Comparison of ENCODE assay signal across 28 mouse cellular contexts in the genomic region with DNA sequence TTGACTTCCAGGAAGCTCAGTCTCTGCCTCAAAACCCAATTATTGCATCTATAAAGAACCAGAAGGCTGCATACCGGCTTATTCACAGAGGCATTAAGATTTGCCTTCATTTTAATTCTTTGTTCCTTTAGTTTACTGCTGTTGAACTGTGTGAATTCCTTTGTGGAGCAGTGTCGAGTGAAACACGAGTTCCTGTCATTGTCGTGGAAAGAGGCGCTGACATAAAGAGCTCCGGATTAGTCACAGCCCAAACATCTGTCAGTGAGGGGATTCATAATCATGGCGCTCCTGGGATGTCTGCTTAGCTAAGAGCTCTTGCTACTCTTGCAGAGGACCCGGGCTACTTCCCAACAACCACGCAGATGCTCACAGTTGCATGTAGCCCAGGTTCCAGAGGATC. TPM values are rescaled to one million over a fixed set of nuclear protein-coding genes. Genes with fewer than 3 reads are reported as not detected.
DNase-seq lines count a peak whose midpoint lies in the region; ATAC-seq lines count a peak whose summit lies in the region.
"Had no signal": no experiment of that assay in that cellular context is flagged by ENCODE, and none has a peak within 500 bp of the region (broad histone marks: within the 10 kb centered on the region; RNA-seq: fewer than 3 reads in every experiment).

No protein-coding gene starts in this region.

- no peaks in the 10 kb centered on the region for H3K36me3 ChIP-seq in midbrain, embryonic 10.5 days
- H3K36me3 ChIP-seq in midbrain, embryonic 16.5 days (ENCODE audit: control insufficient read depth, insufficient read depth, low read length) = no peaks in the 10 kb centered on the region
- no peaks in the 10 kb centered on the region for H3K36me3 ChIP-seq in embryonic facial prominence, embryonic 14.5 days (ENCODE audit: control insufficient read depth, insufficient read depth, low read length)
- H3K36me3 ChIP-seq in midbrain, embryonic 14.5 days (ENCODE audit: control insufficient read depth, insufficient read depth, low read length) = no peaks in the 10 kb centered on the region
- H3K36me3 ChIP-seq: embryonic facial prominence, embryonic 12.5 days; forebrain, embryonic 10.5 days; forebrain, embryonic 15.5 days; heart, embryonic 13.5 days; kidney, embryonic 15.5 days; liver, embryonic 12.5 days; neural tube, embryonic 12.5 days had no signal

- no peaks in the 10 kb centered on the region for H3K27me3 ChIP-seq in midbrain, embryonic 10.5 days (ENCODE audit: low read depth, poor library complexity, severe bottlenecking)
- H3K27me3 ChIP-seq in midbrain, embryonic 16.5 days (ENCODE audit: control insufficient read depth, insufficient read depth, low read depth, low read length) = no peaks in the 10 kb centered on the region
- H3K27me3 ChIP-seq in embryonic facial prominence, embryonic 14.5 days (replicated peaks; ENCODE audit: control insufficient read depth, insufficient read depth, low read length) = no peaks in the 10 kb centered on the region
- H3K27me3 ChIP-seq in midbrain, embryonic 14.5 days (ENCODE audit: control insufficient read depth, insufficient read depth, low read length) = no peaks in the 10 kb centered on the region
- H3K27me3 ChIP-seq: embryonic facial prominence, embryonic 12.5 days; forebrain, embryonic 15.5 days; heart, embryonic 13.5 days; kidney, embryonic 15.5 days; liver, embryonic 12.5 days; megakaryocyte, embryonic 14.5 days; neural tube, embryonic 12.5 days had no signal

- WGBS in midbrain, embryonic 10.5 days = 42% methylated on average over 9 of the region's 9 CpGs
- WGBS in midbrain, embryonic 16.5 days = 9% methylated on average over 9 of the region's 9 CpGs
- 39% methylated on average over 9 of the region's 9 CpGs for WGBS in embryonic facial prominence, embryonic 14.5 days
- WGBS in midbrain, embryonic 14.5 days = 9% methylated on average over 9 of the region's 9 CpGs

- H3K4me1 ChIP-seq in midbrain, embryonic 10.5 days = peaks cover 14% of the 10 kb centered on the region
- 0 out of 2 replicates have a peak, but pooled peaks cover 3% of the 10 kb centered on the region for H3K4me1 ChIP-seq in midbrain, embryonic 16.5 days (ENCODE audit: control insufficient read depth, insufficient read depth, low read length)
- H3K4me1 ChIP-seq in embryonic facial prominence, embryonic 14.5 days (ENCODE audit: control insufficient read depth, insufficient read depth, low read length) = no peaks in the 10 kb centered on the region
- H3K4me1 ChIP-seq in midbrain, embryonic 14.5 days (ENCODE audit: control insufficient read depth, insufficient read depth, low read length) = no peaks in the 10 kb centered on the region
- H3K4me1 ChIP-seq: embryonic facial prominence, embryonic 12.5 days; kidney, embryonic 15.5 days; liver, embryonic 12.5 days had no signal

- H3K9ac ChIP-seq in midbrain, embryonic 16.5 days (ENCODE audit: low read depth, low read length) = no peak overlapping the region
- no peak overlapping the region for H3K9ac ChIP-seq in embryonic facial prominence, embryonic 14.5 days (ENCODE audit: low read depth, low read length)
- no peak overlapping the region for H3K9ac ChIP-seq in midbrain, embryonic 14.5 days (replicated peaks; ENCODE audit: low read length)
- H3K9ac ChIP-seq: embryonic facial prominence, embryonic 12.5 days; forebrain, embryonic 15.5 days; heart, embryonic 13.5 days; kidney, embryonic 15.5 days; liver, embryonic 12.5 days; liver, postnatal 0 days; neural tube, embryonic 12.5 days had no signal

- intact Hi-C loops in left cerebral cortex, postnatal 10 days (cut with DNase I) = no loop called here

- no peak overlapping the region for H3K4me3 ChIP-seq in midbrain, embryonic 10.5 days
- H3K4me3 ChIP-seq in midbrain, embryonic 16.5 days (ENCODE audit: low read depth, low read length) = no peak overlapping the region
- no peak overlapping the region for H3K4me3 ChIP-seq in embryonic facial prominence, embryonic 14.5 days (ENCODE audit: low read depth, low read length)
- H3K4me3 ChIP-seq in midbrain, embryonic 14.5 days (replicated peaks; ENCODE audit: low read depth, low read length) = no peak overlapping the region
- H3K4me3 ChIP-seq: embryonic facial prominence, embryonic 12.5 days; forebrain, embryonic 10.5 days; forebrain, embryonic 15.5 days; heart, adult 2 months; heart, embryonic 13.5 days; kidney, embryonic 15.5 days; liver, embryonic 12.5 days; neural tube, embryonic 12.5 days had no signal

- peak overlapping the region; percentile 66 for H3K27ac ChIP-seq in midbrain, embryonic 10.5 days (replicated peaks)
- H3K27ac ChIP-seq in midbrain, embryonic 16.5 days (ENCODE audit: low read length) = no peak overlapping the region
- no peak overlapping the region for H3K27ac ChIP-seq in embryonic facial prominence, embryonic 14.5 days (replicated peaks; ENCODE audit: low read depth, low read length)
- H3K27ac ChIP-seq in midbrain, embryonic 14.5 days (replicated peaks; ENCODE audit: low read depth, low read length) = no peak overlapping the region
- H3K27ac ChIP-seq: embryonic facial prominence, embryonic 12.5 days; forebrain, embryonic 10.5 days; forebrain, embryonic 15.5 days; heart, adult 2 months; heart, embryonic 13.5 days; kidney, embryonic 15.5 days; liver, embryonic 12.5 days; neural tube, embryonic 12.5 days had no signal

- H3K4me2 ChIP-seq in midbrain, embryonic 16.5 days (ENCODE audit: low read length) = no peak overlapping the region
- no peak overlapping the region for H3K4me2 ChIP-seq in embryonic facial prominence, embryonic 14.5 days (ENCODE audit: low read depth, low read length)
- H3K4me2 ChIP-seq in midbrain, embryonic 14.5 days (ENCODE audit: low read length) = no peak overlapping the region
- H3K4me2 ChIP-seq: embryonic facial prominence, embryonic 12.5 days; forebrain, embryonic 15.5 days; heart, embryonic 13.5 days; kidney, embryonic 15.5 days; liver, embryonic 12.5 days; neural tube, embryonic 12.5 days had no signal

- no peak for ATAC-seq in midbrain, embryonic 16.5 days
- 0 out of 2 replicates have a peak, but pooled peaks have one; percentile 26 for ATAC-seq in embryonic facial prominence, embryonic 14.5 days (ENCODE audit: low read depth)
- no peak for ATAC-seq in midbrain, embryonic 14.5 days (ENCODE audit: low FRiP score, low TSS enrichment)
- ATAC-seq: forebrain, embryonic 15.5 days; hindbrain, embryonic 16.5 days; liver, embryonic 12.5 days; liver, postnatal 0 days had no signal

- H3K9me3 ChIP-seq in midbrain, embryonic 10.5 days (replicated peaks) = no peaks in the 10 kb centered on the region; the same call in 1 of the 2 replicates
- H3K9me3 ChIP-seq in midbrain, embryonic 16.5 days (replicated peaks; ENCODE audit: control insufficient read depth, low read length, poor library complexity, severe bottlenecking) = no peaks in the 10 kb centered on the region
- no peaks in the 10 kb centered on the region for H3K9me3 ChIP-seq in embryonic facial prominence, embryonic 14.5 days (ENCODE audit: control insufficient read depth, low read length)
- no peaks in the 10 kb centered on the region for H3K9me3 ChIP-seq in midbrain, embryonic 14.5 days (ENCODE audit: control insufficient read depth, low read length)
- H3K9me3 ChIP-seq: embryonic facial prominence, embryonic 12.5 days; forebrain, embryonic 10.5 days; forebrain, embryonic 15.5 days; heart, embryonic 13.5 days; kidney, embryonic 15.5 days; liver, embryonic 12.5 days; neural tube, embryonic 12.5 days had no signal

- DNase-seq in midbrain, embryonic 10.5 days (ENCODE audit: low spot score) = no peak
- peak; percentile 48 for DNase-seq in embryonic facial prominence, embryonic 14.5 days (ENCODE audit: low spot score)
- DNase-seq in midbrain, embryonic 14.5 days = peak; percentile 44
- DNase-seq in layer of hippocampus, adult 18-20 months (ENCODE audit: low spot score in 2 of 2) = no peak
- no peak for DNase-seq in left cerebral cortex, postnatal 10 days (ENCODE audit: extremely low spot score in 1 of 2, low spot score in 2 of 2)
- DNase-seq: adrenal gland, adult 2 months; B cell, adult 2 months; cerebellum, adult 11 months; cerebellum, adult 9-10 months; heart, adult 2 months; heart, postnatal 10 days; kidney, adult 18-20 months; kidney, postnatal 25 days; left cerebral cortex, postnatal 4 days; liver, postnatal 0 days; lung, postnatal 4 days had no signal

RNA-seq across cellular contexts. Expression of a gene that starts 47.3 kb away (rescaled TPM):
- not detected in 2 replicates for polyA plus RNA-seq in midbrain, embryonic 10.5 days (2016; fragmentation: Nextera tagmentation; extraction: Ambion mirVana)
- polyA plus RNA-seq in midbrain, embryonic 16.5 days (2015; fragmentation: Nextera tagmentation; extraction: Ambion mirVana) = not detected in 2 replicates
- 0.04 and 0.14 TPM in 2 replicates for polyA plus RNA-seq in embryonic facial prominence, embryonic 14.5 days (2014; fragmentation: Nextera tagmentation; extraction: Ambion mirVana)
- not detected in 2 replicates for polyA plus RNA-seq in midbrain, embryonic 14.5 days (2014; fragmentation: Nextera tagmentation; extraction: Ambion mirVana)
- total RNA-seq in layer of hippocampus, adult 18-20 months (2021) = under 1 TPM; 0.13 to 0.20 TPM
- total RNA-seq in left cerebral cortex, postnatal 10 days (2021) = not detected
- total RNA-seq: adrenal gland, adult 2 months; gastrocnemius, adult 8-10 months; gastrocnemius, postnatal 4 days; heart, adult 2 months; heart, postnatal 10 days had no signal
- polyA plus RNA-seq: forebrain, embryonic 15.5 days; heart, embryonic 13.5 days; kidney, embryonic 15.5 days; liver, embryonic 12.5 days; liver, postnatal 0 days; neural tube, embryonic 12.5 days had no signal

Comparison
In these comparisons a context has a peak if more than half of its experiments do, and no peak if none do; other contexts are left out.
1. DNase-seq: peak in embryonic facial prominence, embryonic 14.5 days (single experiment) and midbrain, embryonic 14.5 days (single experiment); none in midbrain, embryonic 10.5 days (single experiment), layer of hippocampus, adult 18-20 months (0 of 2) and left cerebral cortex, postnatal 10 days (0 of 2).